Mouse (Mus musculus): Measurements from ENCODE around the gene Gpank1.

The Gpank1 gene

DNA sequence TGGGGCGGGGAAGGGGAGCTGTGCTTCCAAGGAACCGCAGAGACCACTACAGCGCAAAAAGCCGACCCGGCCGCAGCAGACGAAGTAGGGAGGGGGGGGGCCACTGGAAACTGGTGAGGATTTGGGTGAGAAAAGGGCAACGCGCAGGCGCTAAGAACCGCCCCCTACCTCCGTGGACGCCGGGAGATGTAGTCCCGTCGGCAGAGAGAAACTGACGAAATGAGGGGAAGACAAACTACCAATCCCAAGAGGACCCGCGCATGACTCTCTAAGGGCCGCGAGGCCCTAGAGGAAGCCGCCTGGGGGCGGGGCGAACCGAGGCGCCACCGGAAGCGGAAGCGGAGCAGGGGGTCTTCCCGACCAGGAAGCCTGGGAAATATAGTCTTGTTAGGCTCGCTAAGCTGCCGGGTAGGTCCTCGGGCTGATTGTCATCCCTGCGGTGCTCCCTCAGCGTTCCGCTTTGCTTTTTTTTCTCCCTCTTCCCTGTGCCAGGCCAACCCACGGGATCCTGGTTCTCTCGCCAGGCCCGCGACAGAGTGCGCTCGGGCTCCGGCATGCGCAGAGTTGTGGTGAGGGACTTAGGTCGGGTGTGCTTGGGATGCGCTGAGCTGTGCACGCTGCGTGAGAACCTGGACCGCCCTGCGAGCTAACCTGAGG lies at the start of gene Gpank1:
Gpank1 (plus strand) TSS at position 313 of the 657 bp plus-strand sequence.
- DNase-seq: peak; percentile 99

DNA sequence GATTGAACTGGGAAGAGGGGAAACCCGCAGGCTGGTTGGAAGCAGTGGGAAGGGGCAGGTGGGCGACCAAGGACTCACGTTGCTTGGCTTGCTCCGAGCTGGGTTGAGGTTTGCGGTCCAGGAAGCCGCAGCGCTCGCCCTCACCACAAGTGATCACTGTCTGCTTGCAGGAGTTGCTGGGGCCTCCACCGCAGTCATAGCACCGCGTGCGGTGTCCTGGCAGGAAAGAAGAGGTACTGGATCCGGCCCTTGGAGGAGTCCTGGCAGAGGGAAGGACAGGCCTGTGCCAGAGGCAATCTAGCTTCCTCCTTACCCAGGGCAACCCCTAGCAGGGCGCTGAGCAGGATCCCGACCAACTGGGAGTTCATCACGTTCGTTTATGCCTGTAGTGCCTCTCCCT lies 47.2 kb upstream of the Gpank1 start:
- no peak for DNase-seq

DNA sequence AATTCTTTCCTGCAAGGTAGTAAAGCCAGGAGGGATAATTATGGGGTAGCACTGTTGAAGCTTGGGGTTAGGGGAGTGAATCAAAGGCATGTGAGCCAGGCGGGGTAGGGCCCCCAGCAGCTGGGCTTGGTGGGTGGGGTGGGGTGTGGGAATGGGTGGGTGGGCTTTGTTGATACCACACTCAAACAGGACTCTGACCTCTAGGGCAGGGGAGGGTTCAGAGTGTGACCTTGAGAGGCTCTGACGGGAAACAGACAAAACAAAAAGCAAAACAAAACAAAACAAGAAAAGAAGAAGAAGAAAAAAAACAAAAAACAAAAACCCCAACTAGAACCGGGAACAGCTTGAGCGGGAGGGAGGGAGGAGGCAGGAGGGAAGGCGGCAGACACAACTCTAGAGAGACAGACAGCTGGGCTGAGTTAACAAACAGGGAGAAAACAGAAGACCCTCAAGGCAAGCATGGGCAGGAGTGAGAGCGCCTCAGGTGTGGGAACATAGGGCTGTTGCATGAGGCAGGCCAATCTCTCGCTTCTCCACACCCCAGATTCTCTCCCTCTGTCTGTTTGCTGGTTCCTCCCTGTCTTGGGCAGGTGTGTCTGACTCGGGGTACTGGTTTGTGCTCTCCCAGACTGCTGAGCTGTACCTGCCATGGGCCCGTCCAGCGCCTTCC lies 44.6 kb upstream of the Gpank1 start, which contains the start of gene Ly6g6e:
Ly6g6e (plus strand) TSS at position 396 of the 670 bp plus-strand sequence.
- no peak for DNase-seq

DNA sequence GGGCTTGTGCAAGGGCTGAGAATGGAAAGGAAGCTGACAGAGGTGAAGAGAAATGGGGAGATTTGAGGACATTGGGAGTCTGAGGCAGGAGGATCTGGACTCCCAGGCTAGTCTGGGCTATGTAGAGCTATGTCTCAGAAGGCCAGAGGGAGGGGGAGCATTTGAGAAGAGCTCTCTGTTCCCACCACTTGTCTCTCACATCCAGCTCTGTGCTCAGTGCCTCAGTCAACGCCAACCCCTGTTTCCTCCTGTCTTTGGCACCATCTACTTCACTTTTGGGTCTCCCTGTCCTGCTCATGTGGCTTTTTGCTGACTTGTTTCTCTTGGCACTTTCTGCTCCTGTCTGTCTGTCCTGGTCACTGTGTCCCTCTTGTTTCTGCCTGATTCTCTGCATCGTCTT lies 44.0 kb upstream of the Gpank1 start:
- DNase-seq: no peak

DNA sequence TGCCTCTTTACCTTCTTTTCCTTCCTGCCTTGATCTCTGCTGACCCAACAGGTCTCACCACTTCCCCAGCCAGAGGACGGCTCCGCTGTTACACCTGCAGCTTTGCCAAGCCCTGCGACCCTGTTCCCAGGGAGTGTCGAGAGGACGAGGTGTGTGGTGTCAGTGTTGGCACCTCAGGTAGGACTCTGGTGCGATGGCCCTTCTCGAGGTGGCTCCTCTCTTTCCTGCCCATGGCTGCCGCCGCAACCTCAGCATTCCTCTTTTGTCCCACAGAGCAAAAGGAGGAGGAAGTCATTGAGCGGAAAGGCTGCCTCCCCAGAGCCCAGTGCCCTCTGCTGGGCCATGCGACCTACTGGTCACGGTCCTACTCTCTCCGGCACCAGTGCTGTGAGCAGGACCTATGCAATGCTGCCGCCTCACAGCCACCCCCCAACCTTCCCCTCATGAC lies 43.4 kb upstream of the Gpank1 start, which contains the start of gene Ly6g6d:
Ly6g6d (minus strand) TSS at position 280 of the 448 bp plus-strand sequence.
- peak; percentile 81 for DNase-seq

DNA sequence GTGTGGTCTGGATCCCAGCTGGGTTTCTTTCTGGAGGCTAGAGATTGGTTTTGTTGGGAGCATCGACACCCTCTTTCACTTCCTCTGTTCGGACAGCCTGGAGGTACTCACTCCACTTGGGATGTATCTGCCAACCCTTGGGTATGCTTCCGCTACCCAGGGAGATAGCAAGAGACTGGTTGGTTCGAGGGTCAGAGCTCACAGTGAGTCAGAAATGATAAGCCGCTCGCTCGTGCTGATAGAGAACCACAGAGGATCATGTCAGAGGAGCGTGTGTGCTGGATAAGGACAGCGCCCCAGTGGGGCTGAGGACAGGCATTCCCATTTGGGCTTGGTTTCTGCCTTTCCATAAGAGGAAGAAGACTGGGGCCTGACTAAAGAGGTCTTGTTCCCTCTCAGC lies 41.5 kb upstream of the Gpank1 start:
- DNase-seq: no peak

DNA sequence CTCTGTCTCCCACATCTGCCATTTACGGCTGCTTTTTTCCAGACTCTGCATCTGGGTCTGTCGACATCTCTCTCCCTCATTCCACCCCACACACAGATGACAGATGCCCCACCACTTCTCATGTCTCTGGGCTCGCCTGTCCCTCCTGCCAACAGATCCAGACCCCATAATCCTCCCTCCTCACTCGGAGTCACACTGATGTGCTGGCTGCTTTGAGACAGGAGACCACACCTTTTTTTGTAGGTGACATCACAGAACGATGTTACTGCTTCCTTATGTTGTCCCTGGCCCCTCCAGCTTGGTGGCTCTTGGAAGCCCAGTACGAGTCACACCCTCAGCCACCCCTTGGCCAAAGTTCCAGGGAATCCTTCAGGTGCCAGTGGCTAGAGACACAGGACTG lies 41.0 kb upstream of the Gpank1 start:
- DNase-seq: no peak

DNA sequence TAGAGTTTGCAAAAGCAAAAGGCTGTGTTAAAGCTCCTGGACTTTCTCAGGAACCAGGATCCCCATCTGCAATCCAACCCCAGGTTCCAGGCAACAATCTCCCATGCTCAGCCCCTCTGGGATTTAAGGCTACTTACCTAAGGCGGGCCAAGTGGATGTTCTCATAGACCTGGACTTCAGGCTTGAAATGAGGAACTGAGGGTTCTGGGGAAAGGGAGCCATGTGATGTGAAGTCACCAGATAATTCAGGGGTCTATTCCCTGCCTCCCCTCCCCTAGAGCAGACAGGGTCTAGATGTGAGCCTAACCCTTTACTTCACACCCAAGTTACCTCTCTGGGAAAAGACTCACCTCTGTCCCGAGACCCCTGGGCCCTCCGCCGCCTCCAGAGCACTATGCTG lies 40.5 kb upstream of the Gpank1 start:
- no peak for DNase-seq

DNA sequence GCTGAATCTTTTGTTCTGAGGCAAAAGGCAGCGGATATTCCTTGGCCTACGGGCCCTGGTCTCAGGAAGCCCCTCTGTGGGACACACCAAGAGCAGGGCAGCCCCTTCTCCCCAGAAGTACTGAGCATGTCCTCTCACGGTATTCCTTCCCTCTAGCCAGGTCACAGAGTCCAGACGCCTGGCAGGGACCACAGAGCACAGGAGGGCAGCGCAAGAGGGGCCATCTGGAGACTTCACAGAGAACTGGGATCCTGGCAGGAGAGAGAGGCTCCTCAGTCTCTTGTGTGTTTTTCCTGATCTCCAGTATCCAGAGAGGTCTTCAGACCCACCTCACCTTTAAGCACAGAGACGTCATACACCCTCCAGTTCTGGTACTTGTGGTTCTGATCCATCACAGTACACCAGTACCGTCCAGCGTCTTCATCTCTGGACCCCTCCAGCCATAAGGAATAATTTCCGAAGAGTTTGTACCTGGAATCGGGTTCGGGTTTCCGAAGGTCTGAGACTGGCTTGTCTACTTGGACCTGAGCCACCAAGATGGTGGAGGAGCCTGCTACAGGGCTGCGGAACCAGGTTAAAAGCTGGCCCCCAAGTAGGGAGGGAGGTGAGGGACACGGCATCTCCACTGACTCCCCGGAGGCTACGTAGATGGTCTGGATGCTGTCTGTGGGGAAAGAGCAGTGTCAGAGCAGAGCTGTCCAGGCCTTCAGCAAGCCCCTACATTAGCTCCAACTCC lies 38.2 kb upstream of the Gpank1 start:
- DNase-seq: no peak

DNA sequence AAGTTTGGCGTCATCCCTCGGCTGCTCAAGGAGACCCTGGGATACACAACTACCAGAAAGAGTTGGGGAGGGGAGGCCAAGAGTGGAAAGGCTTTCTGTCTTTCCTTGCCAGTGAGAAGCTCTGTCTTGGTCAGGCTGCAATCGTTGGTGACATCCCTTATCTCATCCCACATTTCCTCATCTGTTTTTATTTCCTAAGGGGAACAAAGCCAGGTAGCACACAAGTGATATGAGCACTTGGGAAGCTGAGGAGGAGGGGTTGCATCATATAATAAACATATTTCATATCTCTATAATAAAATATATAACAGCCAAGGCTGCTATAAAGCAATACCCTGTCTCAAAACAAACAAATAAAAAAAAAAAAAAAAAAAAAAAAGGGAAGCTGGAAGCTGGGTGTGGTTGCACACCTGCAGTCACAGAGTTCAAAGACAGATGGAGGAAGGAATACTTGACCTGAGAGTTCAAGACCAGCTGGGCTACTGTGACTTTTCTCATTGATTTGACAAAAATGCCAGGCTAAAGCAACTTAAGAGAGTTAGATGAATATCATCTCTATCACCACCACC lies 37.2 kb upstream of the Gpank1 start:
- DNase-seq: no peak

DNA sequence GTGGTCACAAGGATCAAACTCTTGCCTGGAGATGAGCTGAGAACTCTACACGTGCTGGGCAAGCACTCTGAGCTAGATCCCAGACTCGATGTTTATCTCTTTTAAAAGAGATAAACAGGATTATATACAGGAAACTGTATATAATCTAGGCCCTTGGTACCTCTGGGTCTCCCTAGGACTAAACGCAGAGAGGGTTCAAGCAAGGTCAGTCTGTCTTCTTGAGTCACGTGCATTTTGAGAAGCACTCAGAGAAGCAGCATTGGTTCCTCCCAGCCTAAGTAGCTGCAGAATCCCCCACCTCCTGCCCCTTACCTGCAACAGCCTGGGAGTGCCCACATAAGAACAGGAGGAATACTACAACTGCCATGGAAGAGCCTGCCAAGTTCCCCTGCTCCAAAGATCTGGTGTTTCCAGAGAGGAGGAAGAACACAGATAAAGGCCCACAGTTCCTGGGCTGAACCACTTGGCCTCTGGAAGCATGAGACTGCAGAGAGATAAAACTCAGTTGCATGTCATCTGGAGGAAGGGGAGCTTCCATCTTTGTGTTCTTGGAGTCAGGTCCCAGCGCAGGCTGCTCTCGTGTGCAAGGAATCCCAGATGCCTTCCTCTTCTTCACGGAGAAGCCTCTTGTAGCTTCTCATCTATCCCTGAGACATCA lies 35.9 kb upstream of the Gpank1 start, which contains the start of gene Ly6g6f:
Ly6g6f (minus strand) TSS at position 403 of the 658 bp plus-strand sequence.
- DNase-seq: no peak

DNA sequence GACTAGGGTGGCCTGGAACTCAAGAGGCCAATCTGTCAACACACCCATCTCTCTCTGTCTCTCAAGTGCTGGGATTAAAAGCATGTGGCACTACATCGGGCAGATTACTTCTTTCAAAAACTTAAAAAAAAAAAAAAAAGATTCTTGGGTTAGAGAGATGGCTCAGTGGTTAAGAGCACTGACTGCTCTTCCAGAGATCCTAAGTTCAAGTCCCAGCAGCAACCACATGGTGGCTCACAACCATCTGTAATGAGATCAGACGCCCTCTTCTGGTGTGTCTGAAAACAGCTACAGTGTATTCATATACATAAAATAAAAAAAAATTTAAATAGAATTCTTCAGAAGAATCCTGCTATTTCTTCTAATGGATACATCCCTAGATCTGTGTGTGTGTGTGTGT lies 33.1 kb upstream of the Gpank1 start:
- no peak for DNase-seq

DNA sequence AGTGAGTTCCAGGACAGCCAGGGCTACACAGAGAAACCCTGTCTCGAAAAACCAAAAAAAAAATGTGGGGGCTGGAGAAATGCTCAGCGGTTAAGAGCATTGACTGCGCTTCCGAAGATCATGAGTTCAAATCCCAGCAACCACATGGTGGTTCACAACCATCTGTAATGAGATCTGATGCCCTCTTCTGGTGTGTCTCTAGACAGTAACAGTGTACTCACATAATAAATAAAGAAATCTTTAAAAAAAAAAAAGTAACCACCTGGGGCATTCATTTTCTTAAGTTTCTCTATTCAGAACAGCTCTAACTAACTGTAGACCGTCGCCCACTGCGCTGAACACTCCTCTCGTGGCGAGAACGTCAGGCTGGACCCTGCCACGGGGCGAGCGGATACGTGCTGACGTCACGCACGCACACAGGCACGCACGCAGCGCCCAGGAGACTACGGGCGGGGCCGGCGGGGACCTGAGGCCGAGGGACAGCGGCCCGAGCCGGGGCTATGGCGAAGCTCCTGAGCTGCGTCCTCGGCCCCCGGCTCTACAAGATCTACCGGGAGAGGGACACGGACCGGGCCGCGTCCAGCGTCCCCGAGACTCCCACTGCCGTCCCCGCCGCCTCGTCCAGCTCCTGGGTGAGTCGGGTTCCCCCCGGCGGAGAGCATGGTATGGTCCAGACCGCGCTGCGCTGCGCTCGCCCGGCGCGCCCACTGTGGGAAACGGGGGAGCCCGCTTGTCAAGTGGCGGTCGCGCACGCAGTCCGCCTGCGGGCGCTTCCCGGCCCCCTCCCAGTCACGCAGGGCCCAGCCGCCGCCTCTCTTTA lies 32.2 kb upstream of the Gpank1 start, which contains the start of gene Abhd16a:
Abhd16a (plus strand) TSS at position 439 of the 820 bp plus-strand sequence.
- peak; percentile 97 for DNase-seq

DNA sequence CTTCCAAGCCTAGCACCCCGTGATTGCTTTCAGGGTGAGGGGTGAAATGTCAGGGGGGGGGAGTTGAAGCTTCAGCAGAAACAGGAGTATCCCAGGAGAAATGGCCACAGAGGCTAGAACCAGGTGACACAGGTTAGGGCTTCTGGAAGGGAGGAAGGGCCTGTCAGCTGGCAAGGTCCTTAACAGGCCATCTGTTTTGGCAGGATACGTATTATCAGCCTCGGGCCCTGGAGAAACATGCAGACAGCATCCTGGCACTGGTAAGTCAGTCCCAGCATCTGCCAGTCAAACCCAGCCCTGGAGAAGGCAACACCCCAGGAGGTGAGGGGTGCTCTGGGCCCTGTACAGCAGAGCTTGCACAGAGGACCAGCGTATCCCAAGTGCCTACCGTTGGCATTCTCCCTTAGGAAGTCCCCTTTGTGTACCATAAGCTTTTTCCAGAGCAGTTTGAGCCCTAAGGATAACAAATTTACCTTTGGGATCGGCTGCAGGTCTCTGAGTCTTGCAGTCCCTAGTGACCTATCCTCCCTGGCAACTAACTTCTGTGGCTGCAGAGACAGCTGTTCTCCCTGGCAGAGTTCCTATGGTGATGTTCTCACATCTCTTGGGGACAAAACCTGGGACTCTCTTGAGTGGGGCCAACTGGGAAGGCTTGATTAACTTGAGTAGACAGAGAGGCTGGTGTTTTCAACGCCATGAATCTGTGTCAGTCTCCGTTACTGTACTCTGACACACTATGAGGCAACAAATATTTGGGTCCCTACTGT lies 30.9 kb upstream of the Gpank1 start:
- DNase-seq: no peak

DNA sequence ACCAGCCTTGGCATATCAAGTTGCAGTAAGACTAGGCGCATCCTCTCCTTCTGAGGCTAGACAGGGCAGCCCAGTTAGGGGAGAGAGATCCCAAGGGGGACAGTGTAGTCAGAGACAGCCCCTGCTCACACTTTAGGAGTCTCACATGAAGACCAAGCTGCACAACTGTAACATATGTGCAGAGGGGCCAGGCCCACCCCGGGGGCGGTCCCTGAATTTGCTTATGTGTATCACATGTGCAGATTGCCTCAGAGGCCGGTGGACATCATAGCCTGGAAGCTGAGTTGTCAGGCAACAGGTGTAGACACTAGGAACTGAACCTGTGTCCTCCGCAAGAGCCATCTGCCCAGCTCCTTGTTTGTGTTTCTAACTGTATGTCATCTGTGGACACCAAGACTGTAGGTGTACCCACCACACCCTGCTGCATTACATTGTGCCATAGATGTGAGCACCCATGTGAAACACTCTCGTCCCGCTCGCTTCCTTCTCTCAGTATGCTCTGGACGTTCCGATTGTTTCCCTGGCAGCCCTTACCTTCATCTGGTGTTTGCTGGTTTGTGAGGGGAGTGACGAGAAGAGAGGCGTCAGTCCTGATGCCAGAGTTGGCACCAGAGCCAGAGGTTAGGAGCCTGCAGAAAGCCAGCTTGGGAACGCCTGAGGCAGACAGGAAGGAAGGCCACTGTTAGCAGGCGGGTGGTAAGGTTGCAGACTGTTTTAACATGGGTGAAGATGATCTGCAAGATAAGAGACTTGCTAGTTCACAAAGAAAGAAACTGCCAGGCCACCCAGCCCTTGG lies 28.7 kb upstream of the Gpank1 start:
- no peak for DNase-seq

DNA sequence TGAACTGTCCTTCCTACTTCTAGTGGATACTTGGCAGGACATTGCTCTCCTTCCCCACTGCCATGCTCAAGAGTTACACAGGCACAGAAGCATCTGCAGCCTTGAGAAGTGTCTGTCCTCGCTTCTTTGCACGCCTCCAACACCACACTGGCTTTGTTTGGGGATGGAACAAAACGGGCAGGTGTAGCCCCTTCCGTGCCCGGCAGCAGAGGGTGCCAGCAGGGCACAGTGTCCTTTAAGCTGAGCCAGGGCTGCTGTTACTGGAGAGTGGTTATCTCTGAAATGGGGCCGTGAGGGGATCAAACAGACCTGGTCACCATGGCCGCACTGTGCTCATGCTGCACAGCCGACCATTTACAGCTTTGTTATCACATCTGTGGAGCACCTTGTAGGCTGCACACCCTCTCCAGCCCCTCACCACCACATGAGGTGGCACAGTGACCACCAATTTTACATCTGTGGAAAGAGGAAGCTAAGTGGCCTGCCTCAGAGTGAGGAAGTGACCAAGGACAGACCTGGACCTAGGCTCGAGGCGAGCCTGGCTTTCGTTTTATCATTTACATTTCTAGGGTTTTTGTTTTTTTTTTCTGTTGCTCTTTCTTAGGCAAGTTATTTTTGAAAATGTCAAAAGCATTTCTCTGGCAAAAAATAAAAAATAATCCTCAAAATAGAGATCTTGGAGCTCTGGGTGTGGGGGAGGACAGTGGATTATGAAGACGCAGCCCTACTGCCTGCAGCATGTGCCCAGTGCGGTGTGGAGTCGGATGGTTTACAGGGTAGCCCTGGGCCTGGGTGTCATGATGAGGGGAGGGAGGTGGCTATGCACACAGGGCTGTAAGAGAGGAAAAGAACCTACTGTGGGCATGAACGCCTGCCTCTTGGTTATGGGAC lies 26.5 kb upstream of the Gpank1 start:
- DNase-seq: no peak

DNA sequence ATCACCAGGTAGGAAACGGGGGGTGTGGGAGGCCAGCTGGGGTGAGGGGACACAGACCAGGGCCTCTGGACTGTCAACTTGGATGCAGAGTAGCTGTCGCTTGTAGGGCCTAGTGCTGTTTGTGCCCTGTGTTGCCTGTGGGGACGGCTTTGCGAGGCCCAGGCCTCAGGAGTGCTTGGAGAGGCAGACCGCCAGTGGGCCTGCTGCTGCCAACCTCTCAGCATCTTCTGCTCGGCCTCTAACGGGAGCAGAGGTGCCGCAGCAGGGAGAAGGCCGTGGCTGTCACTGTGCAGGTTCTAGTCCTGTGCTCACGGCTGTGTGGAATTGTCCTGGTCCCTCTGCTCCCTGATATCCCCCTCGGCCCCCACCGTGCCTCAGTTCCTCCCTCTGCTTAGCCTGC lies 24.7 kb upstream of the Gpank1 start:
- DNase-seq: no peak

DNA sequence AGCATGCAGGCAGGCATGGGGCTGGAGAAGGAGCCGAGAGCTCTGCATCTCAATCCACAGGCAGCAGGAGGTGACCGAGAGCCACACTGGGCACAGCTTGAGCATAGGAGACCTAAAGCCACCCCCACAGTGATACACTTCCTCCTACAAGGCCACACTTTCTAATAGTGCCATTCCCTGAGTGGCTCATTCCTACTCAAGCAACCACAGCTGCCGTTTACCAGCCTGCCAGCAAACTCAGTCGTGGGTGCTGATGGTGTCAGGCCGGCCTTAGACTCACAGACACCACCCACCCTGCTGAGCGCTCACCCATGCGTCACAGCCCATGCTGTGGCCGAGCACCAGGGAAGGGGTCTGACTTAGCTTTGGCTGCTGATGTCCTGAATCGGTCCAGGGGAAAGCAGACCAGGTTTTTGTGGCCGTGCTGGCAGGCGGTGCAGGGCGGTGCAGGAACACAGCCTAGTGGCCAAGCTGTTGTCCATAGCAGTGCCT lies 24.0 kb upstream of the Gpank1 start:
- peak; percentile 60 for DNase-seq

Measured in kidney, postnatal 10 days (tissue).